Mouse (Mus musculus) monocyte, adult 59 days (primary cell): ENCODE measurements around the gene Ptgds. TPM values are rescaled to one million over a fixed set of nuclear protein-coding genes. Genes with fewer than 3 reads are reported as not detected.

Experiments used
- total RNA-seq, 2 experiments: library from RNA; stranded (reverse); gene quantifications; one replicate each; pipeline ENCODE4 v1.2.4; 2023

Ptgds gene
- total RNA-seq, result not detected

GRCm38 (mm10) chr2:25469969-25470368, at the start of gene Ptgds:
TSS of gene Ptgds (minus strand) at chr2:25470046.

GRCm38 (mm10) chr2:25501593-25502486, 32.0 kb upstream of the Ptgds start, which contains the start of gene C8g:
TSS of gene C8g (minus strand) at chr2:25501719.

GRCm38 (mm10) chr2:25500576-25501405, 30.9 kb upstream of the Ptgds start, which contains the start of gene Fbxw5:
TSS of gene Fbxw5 (plus strand) at chr2:25500750.

GRCm38 (mm10) chr2:25493476-25493961, 23.7 kb upstream of the Ptgds start, which contains the start of gene Lcn12:
TSS of gene Lcn12 (minus strand) at chr2:25493911.

GRCm38 (mm10) chr2:25460551-25461309, 9.1 kb downstream of the Ptgds start, which contains the start of gene Paxx:
TSS of gene Paxx (minus strand) at chr2:25461094.

GRCm38 (mm10) chr2:25456205-25456953, 13.5 kb downstream of the Ptgds start, which contains the start of gene Clic3:
TSS of gene Clic3 (plus strand) at chr2:25456838.

GRCm38 (mm10) chr2:25428442-25429236, 41.2 kb downstream of the Ptgds start, which contains the start of gene Abca2:
TSS of gene Abca2 (plus strand) at chr2:25428703.

GRCm38 (mm10) chr2:25422587-25423410, 47.0 kb downstream of the Ptgds start, which contains the start of gene Fut7:
TSS of gene Fut7 (plus strand) at chr2:25423267.

Other genes starting within 250 kb of the Ptgds start
- 10 to 100 TPM; 47.5 to 50.6 TPM for gene Tubb4b, start 245.3 kb downstream of the Ptgds start, total RNA-seq
- not detected for gene Slc34a3, start 235.7 kb downstream of the Ptgds start, total RNA-seq
- gene Rnf224, start 233.3 kb downstream of the Ptgds start, total RNA-seq, result not detected
- under 1 TPM in 1 of 2 experiments, not detected in 1; 0.88 TPM for gene Rnf208, start 227.8 kb downstream of the Ptgds start, total RNA-seq
- gene Cysrt1, start 227.6 kb downstream of the Ptgds start, total RNA-seq, result not detected
- 1 to 10 TPM; 2.3 to 2.6 TPM for gene AL732309.1, start 223.2 kb downstream of the Ptgds start, total RNA-seq
- 10 to 100 TPM; 14.0 to 21.2 TPM for gene Tmem203, start 214.6 kb downstream of the Ptgds start, total RNA-seq
- gene Tprn, start 207.4 kb downstream of the Ptgds start, total RNA-seq, result 10 to 100 TPM; 21.1 to 24.9 TPM
- gene Ssna1, start 197.6 kb downstream of the Ptgds start, total RNA-seq, result 10 to 100 TPM; 49.1 TPM
- gene Anapc2, start 197.6 kb downstream of the Ptgds start, total RNA-seq, result 10 to 100 TPM; 83.4 to 88.1 TPM
- not detected for gene Tmem210, start 181.9 kb downstream of the Ptgds start, total RNA-seq
- not detected for gene Lrrc26, start 180.1 kb downstream of the Ptgds start, total RNA-seq
- not detected for gene Grin1, start 150.9 kb downstream of the Ptgds start, total RNA-seq
- 10 to 100 TPM; 33.9 to 41.6 TPM for gene Man1b1, start 137.7 kb downstream of the Ptgds start, total RNA-seq
- 10 to 100 TPM; 25.9 to 31.9 TPM for gene Dpp7, start 113.7 kb downstream of the Ptgds start, total RNA-seq
- gene Uap1l1, start 104.4 kb downstream of the Ptgds start, total RNA-seq, result 10 to 100 TPM; 24.7 to 30.9 TPM
- not detected for gene Sapcd2, start 97.7 kb downstream of the Ptgds start, total RNA-seq
- gene Entpd2, start 74.2 kb downstream of the Ptgds start, total RNA-seq, result not detected
- not detected for gene Npdc1, start 70.7 kb downstream of the Ptgds start, total RNA-seq
- 10 to 100 TPM; 15.6 to 17.3 TPM for gene Fut7, start 46.8 kb downstream of the Ptgds start, total RNA-seq
- gene Abca2, start 41.3 kb downstream of the Ptgds start, total RNA-seq, result 10 to 100 TPM; 35.3 to 36.1 TPM
- gene Clic3, start 13.2 kb downstream of the Ptgds start, total RNA-seq, result not detected
- 10 to 100 TPM; 24.0 to 34.2 TPM for gene Paxx, start 9.0 kb downstream of the Ptgds start, total RNA-seq
- gene Lcn12, start 23.9 kb upstream of the Ptgds start, total RNA-seq, result not detected
- 10 to 100 TPM; 53.7 to 55.4 TPM for gene Fbxw5, start 30.7 kb upstream of the Ptgds start, total RNA-seq
- gene C8g, start 31.7 kb upstream of the Ptgds start, total RNA-seq, result 1 to 10 TPM in 1 of 2 experiments, not detected in 1; 1.0 TPM
- gene Traf2, start 76.9 kb upstream of the Ptgds start, total RNA-seq, result 10 to 100 TPM; 26.9 to 27.7 TPM
- 100 to 1,000 TPM; 117 to 141 TPM for gene Edf1, start 87.8 kb upstream of the Ptgds start, total RNA-seq
- 1 to 10 TPM; 1.4 to 1.7 TPM for gene Mamdc4, start 104.8 kb upstream of the Ptgds start, total RNA-seq
- gene Phpt1, start 105.2 kb upstream of the Ptgds start, total RNA-seq, result 1 to 10 TPM; 6.0 to 7.4 TPM
- 1 to 10 TPM; 2.2 to 3.5 TPM for gene Ajm1, start 111.7 kb upstream of the Ptgds start, total RNA-seq
- gene Rabl6, start 138.5 kb upstream of the Ptgds start, total RNA-seq, result 10 to 100 TPM; 72.6 to 82.4 TPM
- gene Ccdc183, start 147.6 kb upstream of the Ptgds start, total RNA-seq, result not detected
- 10 to 100 TPM; 21.2 to 22.8 TPM for gene Tmem141, start 152.0 kb upstream of the Ptgds start, total RNA-seq
- gene Fcna, start 158.0 kb upstream of the Ptgds start, total RNA-seq, result 100 to 1,000 TPM; 205 to 232 TPM
- not detected for gene Lcn8, start 183.1 kb upstream of the Ptgds start, total RNA-seq
- not detected for gene Lcn5, start 187.9 kb upstream of the Ptgds start, total RNA-seq
- not detected for gene Lcn6, start 206.7 kb upstream of the Ptgds start, total RNA-seq
- not detected for gene Lcn10, start 212.7 kb upstream of the Ptgds start, total RNA-seq
- gene Obp2a, start 230.0 kb upstream of the Ptgds start, total RNA-seq, result not detected
- gene Bmyc, start 236.7 kb upstream of the Ptgds start, total RNA-seq, result 10 to 100 TPM; 15.9 to 20.1 TPM